Mouse (Mus musculus) testis, adult 2 months (tissue): ENCODE data around the gene Lpar6.

Experiments used
- CTCF ChIP-seq: fragments of 200-500 bp; IDR thresholded peaks from 2 replicates; pipeline ENCODE4 v1.5.1; 2012; ENCODE audit warnings: low read depth, mild to moderate bottlenecking, inconsistent platforms, low read length, moderate library complexity; ENCODE audit not compliant: control insufficient read depth, insufficient read depth, insufficient replicate concordance
- POLR2A ChIP-seq: fragments of 200-500 bp; IDR thresholded peaks from 2 replicates; pipeline ENCODE4 v1.6.1; 2012; ENCODE audit warnings: low read depth, mild to moderate bottlenecking, inconsistent platforms, low read length, moderate library complexity; ENCODE audit not compliant: control insufficient read depth

DNA sequence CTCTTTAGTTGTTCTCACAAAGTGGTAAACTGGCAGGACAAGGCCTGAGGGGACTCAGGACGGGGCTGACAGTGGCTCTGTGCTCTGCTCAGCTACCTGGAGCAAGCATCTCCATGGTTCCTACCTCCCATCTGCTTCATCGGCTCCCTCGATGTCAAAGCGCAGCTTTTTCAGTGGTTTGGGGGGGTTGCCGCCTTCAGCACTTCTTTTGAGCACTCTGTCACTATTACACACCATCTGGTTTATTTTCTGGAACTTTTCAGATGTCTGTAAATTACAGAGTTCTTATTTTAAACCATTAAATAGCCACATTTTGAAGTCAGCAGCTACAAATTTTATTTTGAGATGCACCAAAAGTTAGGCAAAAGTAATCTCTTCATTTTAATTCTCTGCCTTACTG lies 38.6 kb upstream of the Lpar6 start:
- no peak for TF ChIP-seq CTCF
- no peak for TF ChIP-seq POLR2A
